ENCODE assay signal across 48 mouse cellular contexts in genomic region chr10:76548218-76548617, GRCm38 (mm10). TPM values are rescaled to one million over a fixed set of nuclear protein-coding genes. Genes with fewer than 3 reads are reported as not detected.
"Had no signal": no experiment of that assay in that cellular context is flagged by ENCODE, and none has a peak within 500 bp of the region (broad histone marks: within the 10 kb centered on the region; RNA-seq: fewer than 3 reads in every experiment).

No protein-coding gene starts in this region.

- DNase-seq: heart, postnatal 14 days; heart, postnatal 36 days; heart, postnatal 4 days; kidney, adult 11 months; kidney, adult 18-20 months; kidney, adult 2 months; kidney, adult 8-10 months; kidney, adult 9 months; kidney, postnatal 10 days; kidney, postnatal 14 days; kidney, postnatal 25 days; kidney, postnatal 36 days; kidney, postnatal 4 days; layer of hippocampus, adult 9-11 months; layer of hippocampus, postnatal 36 days had no signal

- H3K4me1 ChIP-seq: heart, embryonic 10.5 days; heart, embryonic 12.5 days; heart, embryonic 13.5 days; heart, embryonic 15.5 days; hindbrain, embryonic 10.5 days; hindbrain, embryonic 12.5 days; hindbrain, embryonic 13.5 days; hindbrain, embryonic 15.5 days; kidney, embryonic 15.5 days had no signal

- H3K4me2 ChIP-seq: heart, embryonic 11.5 days; heart, embryonic 12.5 days; heart, embryonic 13.5 days; heart, embryonic 15.5 days; hindbrain, embryonic 12.5 days; hindbrain, embryonic 13.5 days; hindbrain, embryonic 14.5 days; hindbrain, embryonic 15.5 days; kidney, embryonic 15.5 days had no signal

- H3K9me3 ChIP-seq: heart, embryonic 10.5 days; heart, embryonic 12.5 days; heart, embryonic 13.5 days; heart, embryonic 15.5 days; hindbrain, embryonic 10.5 days; hindbrain, embryonic 12.5 days; hindbrain, embryonic 13.5 days; hindbrain, embryonic 15.5 days; kidney, embryonic 15.5 days had no signal

- H3K27ac ChIP-seq: heart, embryonic 10.5 days; heart, embryonic 13.5 days; heart, embryonic 15.5 days; hindbrain, embryonic 10.5 days; hindbrain, embryonic 12.5 days; hindbrain, embryonic 13.5 days; hindbrain, embryonic 14.5 days; hindbrain, embryonic 15.5 days; hindbrain, postnatal 0 days; kidney, embryonic 15.5 days; kidney, postnatal 0 days; left cerebral cortex, adult 2 months had no signal

- H3K9ac ChIP-seq: heart, embryonic 12.5 days; heart, embryonic 15.5 days; hindbrain, embryonic 12.5 days; hindbrain, embryonic 13.5 days; hindbrain, embryonic 14.5 days; hindbrain, embryonic 15.5 days; kidney, embryonic 15.5 days had no signal

- ATAC-seq: hindbrain, embryonic 16.5 days; hindbrain, postnatal 0 days; inflammation-experienced regulatory T-cells, adult 6 months had no signal

- H3K27me3 ChIP-seq: heart, embryonic 12.5 days; heart, embryonic 13.5 days; heart, embryonic 15.5 days; hindbrain, embryonic 12.5 days; hindbrain, embryonic 13.5 days; hindbrain, embryonic 15.5 days; kidney, embryonic 15.5 days had no signal

- H3K4me3 ChIP-seq: heart, embryonic 10.5 days; heart, embryonic 12.5 days; heart, embryonic 13.5 days; heart, embryonic 15.5 days; hindbrain, embryonic 10.5 days; hindbrain, embryonic 12.5 days; hindbrain, embryonic 13.5 days; hindbrain, embryonic 15.5 days; kidney, embryonic 15.5 days; left cerebral cortex, adult 2 months had no signal

RNA-seq across cellular contexts. Expression of gene Spatc1l, which starts 13.9 kb away (rescaled TPM):
- total RNA-seq: heart, adult 8-10 months; heart, postnatal 10 days; heart, postnatal 14 days; heart, postnatal 25 days; heart, postnatal 36 days; heart, postnatal 4 days; hematopoietic stem cell, adult 5-6 weeks; hindbrain, postnatal 0 days; layer of hippocampus, adult 18-20 months; layer of hippocampus, adult 8-10 months; layer of hippocampus, postnatal 10 days; layer of hippocampus, postnatal 14 days; layer of hippocampus, postnatal 25 days; layer of hippocampus, postnatal 36 days; left cerebral cortex, adult 18-20 months; left cerebral cortex, adult 2 months; left cerebral cortex, adult 8-10 months had no signal
- polyA plus RNA-seq: heart, embryonic 11.5 days; heart, embryonic 12.5 days; heart, embryonic 13.5 days; heart, embryonic 14.5 days; heart, embryonic 15.5 days; heart, postnatal 0 days; hindbrain, embryonic 10.5 days; hindbrain, embryonic 11.5 days; hindbrain, embryonic 12.5 days; hindbrain, embryonic 13.5 days; hindbrain, embryonic 14.5 days; hindbrain, embryonic 16.5 days; hindbrain, postnatal 0 days; inflammation-experienced regulatory T-cells, adult 6 months; kidney, embryonic 14.5 days; kidney, embryonic 15.5 days; kidney, embryonic 16.5 days; kidney, postnatal 0 days had no signal

RNA-seq across cellular contexts. Expression of gene Ftcd, which starts 27.2 kb away (rescaled TPM):
- total RNA-seq: heart, adult 8-10 months; heart, postnatal 25 days; heart, postnatal 36 days; hematopoietic stem cell, adult 5-6 weeks; hindbrain, postnatal 0 days; layer of hippocampus, adult 18-20 months; layer of hippocampus, postnatal 10 days; layer of hippocampus, postnatal 14 days; layer of hippocampus, postnatal 25 days; layer of hippocampus, postnatal 36 days; left cerebral cortex, adult 2 months had no signal
- polyA plus RNA-seq: hindbrain, embryonic 10.5 days; hindbrain, embryonic 11.5 days; hindbrain, embryonic 12.5 days; hindbrain, embryonic 13.5 days; hindbrain, embryonic 14.5 days; hindbrain, embryonic 15.5 days; hindbrain, postnatal 0 days; inflammation-experienced regulatory T-cells, adult 6 months; large intestine, adult 2 months had no signal
